ENCODE assay signal across 18 mouse cellular contexts in the genomic region with DNA sequence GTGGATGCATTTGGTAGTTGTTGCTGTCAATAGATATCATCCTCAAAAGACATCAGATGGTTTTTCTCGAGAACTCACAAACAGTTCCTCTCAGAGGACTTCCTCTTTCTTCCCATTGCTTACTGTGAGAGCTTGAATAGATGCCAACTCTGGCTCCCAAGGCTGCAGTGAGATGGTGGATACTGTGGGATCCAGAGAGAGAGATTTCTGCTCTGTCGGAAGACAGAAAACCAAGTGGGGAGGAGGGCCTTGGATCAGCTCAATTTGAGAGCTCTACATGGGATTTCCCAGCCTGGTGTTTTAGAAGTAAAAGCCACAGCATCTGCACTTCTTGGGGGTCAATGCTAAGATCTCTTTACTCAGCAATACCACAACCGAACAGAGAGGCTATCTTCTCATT.
"Had no signal": no experiment of that assay in that cellular context is flagged by ENCODE, and none has a peak within 500 bp of the region (broad histone marks: within the 10 kb centered on the region; RNA-seq: fewer than 3 reads in every experiment).

No protein-coding gene starts in this region.

- H3K9ac ChIP-seq: limb, embryonic 13.5 days; liver, embryonic 12.5 days; liver, embryonic 15.5 days; lung, embryonic 15.5 days; midbrain, embryonic 13.5 days had no signal

- H3K4me1 ChIP-seq: limb, embryonic 10.5 days; limb, embryonic 13.5 days; liver, embryonic 12.5 days; liver, embryonic 15.5 days; lung, embryonic 15.5 days; megakaryocyte, embryonic 14.5 days; midbrain, embryonic 10.5 days; midbrain, embryonic 13.5 days had no signal

- H3K4me3 ChIP-seq: layer of hippocampus, adult 2 months; limb, embryonic 10.5 days; limb, embryonic 13.5 days; liver, embryonic 12.5 days; liver, embryonic 15.5 days; lung, embryonic 15.5 days; megakaryocyte, embryonic 14.5 days; midbrain, embryonic 10.5 days; midbrain, embryonic 13.5 days; myocyte had no signal

- H3K9me3 ChIP-seq: limb, embryonic 10.5 days; liver, embryonic 15.5 days; lung, embryonic 15.5 days; midbrain, embryonic 10.5 days had no signal

- ATAC-seq: liver, embryonic 12.5 days; midbrain, embryonic 13.5 days; midbrain, embryonic 16.5 days had no signal

- H3K4me2 ChIP-seq: limb, embryonic 13.5 days; liver, embryonic 12.5 days; liver, embryonic 15.5 days; lung, embryonic 15.5 days; midbrain, embryonic 13.5 days had no signal

- H3K27me3 ChIP-seq: limb, embryonic 13.5 days; liver, embryonic 12.5 days; liver, embryonic 15.5 days; lung, embryonic 15.5 days; megakaryocyte, embryonic 14.5 days; midbrain, embryonic 13.5 days had no signal

- H3K27ac ChIP-seq: layer of hippocampus, adult 2 months; limb, embryonic 10.5 days; limb, embryonic 13.5 days; liver, embryonic 12.5 days; liver, embryonic 15.5 days; lung, embryonic 15.5 days; midbrain, embryonic 10.5 days; midbrain, embryonic 13.5 days had no signal

- H3K36me3 ChIP-seq: limb, embryonic 10.5 days; limb, embryonic 13.5 days; liver, embryonic 12.5 days; liver, embryonic 15.5 days; lung, embryonic 15.5 days; midbrain, embryonic 10.5 days; midbrain, embryonic 13.5 days had no signal

- DNase-seq: kidney, adult 11 months; kidney, adult 8-10 months; kidney, postnatal 25 days; layer of hippocampus, adult 9-11 months; liver; thymus, adult 18-20 months; thymus, postnatal 36 days had no signal
